Mouse (Mus musculus) heart, embryonic 16.5 days (tissue): ENCODE data around the gene Gm20388. TPM values are rescaled to one million over a fixed set of nuclear protein-coding genes. Genes with fewer than 3 reads are reported as not detected.
A peak's percentile ranks its signal among the peaks of the same experiment; 100 is the strongest.

Source experiments
- ATAC-seq: fragments of 200-750 bp; cut with Nextera tagmentation; replicated peaks from 2 replicates; pipeline ENCODE4 v1.8.0; 2017; ENCODE audit warnings: moderate number of reproducible peaks; ENCODE audit not compliant: insufficient read depth, low FRiP score; ENCODE audit errors: extremely low read depth
- H3K27ac ChIP-seq: fragments of 300-500 bp; sonication (generic); 2 replicates; pipeline ENCODE4 v1.5.1; 2014; ENCODE audit warnings: mild to moderate bottlenecking, low read length, control low read depth, moderate library complexity
- H3K27me3 ChIP-seq: fragments of 300-500 bp; sonication (generic); 2 replicates; pipeline ENCODE4 v1.6.1; 2014; ENCODE audit warnings: low read length, mixed read lengths; ENCODE audit not compliant: control insufficient read depth, insufficient read depth
- H3K36me3 ChIP-seq: fragments of 300-500 bp; sonication (generic); 2 replicates; pipeline ENCODE4 v1.6.1; 2014; ENCODE audit not compliant: control insufficient read depth, insufficient read depth
- H3K4me1 ChIP-seq: fragments of 300-500 bp; sonication (generic); 2 replicates; pipeline ENCODE4 v1.6.1; 2014; ENCODE audit warnings: low read length, mixed read lengths; ENCODE audit not compliant: control insufficient read depth, insufficient read depth
- H3K4me2 ChIP-seq: fragments of 300-500 bp; sonication (generic); 2 replicates; pipeline ENCODE4 v1.6.1; 2014; ENCODE audit warnings: low read depth, mild to moderate bottlenecking, control low read depth, low read length
- H3K4me3 ChIP-seq: fragments of 300-500 bp; sonication (generic); 2 replicates; pipeline ENCODE4 v1.5.1; 2014; ENCODE audit warnings: mild to moderate bottlenecking, control low read depth, low read length
- H3K9ac ChIP-seq: fragments of 300-500 bp; sonication (generic); 2 replicates; pipeline ENCODE4 v1.6.1; 2014; ENCODE audit warnings: low read length, control low read depth
- H3K9me3 ChIP-seq: fragments of 300-500 bp; sonication (generic); replicated peaks from 2 replicates; pipeline ENCODE4 v1.6.1; 2016; ENCODE audit warnings: low read length; ENCODE audit not compliant: control insufficient read depth
- WGBS: fragments of 180-500 bp; shearing (Covaris S2); extraction: QIAGEN DNeasy Blood & Tissue Kit; methylation state at CpG from one replicate; pipeline ENCODE4 v1.1.7; 2014; 5-methylcytosine and 5-hydroxymethylcytosine counted together
- polyA plus RNA-seq: library from polyadenylated mRNA; unstranded; fragments of >200 nt; fragmentation: Nextera tagmentation; extraction: Ambion mirVana; gene quantifications from 2 replicates; pipeline ENCODE4 v1.2.1, GENCODE M21; 2015

The Gm20388 gene
- polyA plus RNA-seq, 1 experiment from 2014 or later, result 4.5 TPM

- ATAC-seq, result no peak
- 89% methylated on average over 7 of the region's 7 CpGs for WGBS
- H3K36me3 ChIP-seq, result peaks cover 50% of the 10 kb centered on the region
Measured at GRCm38 (mm10) chr8:121598190-121598589, 1687.5 kb downstream of the Gm20388 start.

GRCm38 (mm10) chr8:121598892-121599291 is 1688.3 kb downstream of the Gm20388 start:
- WGBS, result 22% methylated on average over 7 of the region's 7 CpGs
- ATAC-seq, result peak; percentile 79
- Histone ChIP-seq H3K36me3 (peaks cover 49% of the 10 kb centered on the region), H3K27me3 (no peaks in the 10 kb centered on the region), H3K4me2 (no peak overlapping the region), H3K27ac (no peak overlapping the region), H3K9ac (no peak overlapping the region), H3K4me1 (no peaks in the 10 kb centered on the region), H3K9me3 (no peaks in the 10 kb centered on the region), H3K4me3 (no peak overlapping the region)

More at GRCm38 (mm10) chr8:121598190-121598589, 1687.5 kb downstream of the Gm20388 start:
- no peak overlapping the region for H3K4me3 ChIP-seq
- H3K9ac ChIP-seq, result no peak overlapping the region
- H3K9me3 ChIP-seq, result no peaks in the 10 kb centered on the region
- no peaks in the 10 kb centered on the region for H3K27me3 ChIP-seq
- no peaks in the 10 kb centered on the region for H3K4me1 ChIP-seq
- H3K4me2 ChIP-seq, result no peak overlapping the region
- no peak overlapping the region for H3K27ac ChIP-seq

- no peak overlapping the region for H3K4me2 ChIP-seq
- ATAC-seq, result no peak
- H3K9me3 ChIP-seq, result no peaks in the 10 kb centered on the region
- H3K27ac ChIP-seq, result no peak overlapping the region
- H3K4me3 ChIP-seq, result no peak overlapping the region
- H3K36me3 ChIP-seq, result peaks cover 53% of the 10 kb centered on the region
- 78% methylated on average over 14 of the region's 14 CpGs for WGBS
- no peak overlapping the region for H3K9ac ChIP-seq
- no peaks in the 10 kb centered on the region for H3K27me3 ChIP-seq
- no peaks in the 10 kb centered on the region for H3K4me1 ChIP-seq
Measured at GRCm38 (mm10) chr8:121599842-121600241, 1689.2 kb downstream of the Gm20388 start.

- peaks cover 56% of the 10 kb centered on the region for H3K36me3 ChIP-seq
Measured at GRCm38 (mm10) chr8:121602411-121602810, 1691.8 kb downstream of the Gm20388 start.

GRCm38 (mm10) chr8:121602860-121603259 is 1692.2 kb downstream of the Gm20388 start:
- 25% methylated on average over 3 of the region's 3 CpGs for WGBS
- H3K36me3 ChIP-seq, result peaks cover 57% of the 10 kb centered on the region
- peak; percentile 56 for ATAC-seq

More at GRCm38 (mm10) chr8:121602411-121602810, 1691.8 kb downstream of the Gm20388 start:
- H3K4me1 ChIP-seq, result no peaks in the 10 kb centered on the region
- H3K27me3 ChIP-seq, result no peaks in the 10 kb centered on the region
- no peak overlapping the region for H3K9ac ChIP-seq
- H3K9me3 ChIP-seq, result no peaks in the 10 kb centered on the region
- no peak for ATAC-seq
- H3K4me3 ChIP-seq, result no peak overlapping the region
- H3K27ac ChIP-seq, result no peak overlapping the region
- H3K4me2 ChIP-seq, result no peak overlapping the region
- 89% methylated on average over 12 of the region's 12 CpGs for WGBS

GRCm38 (mm10) chr8:121603801-121604200 is 1693.2 kb downstream of the Gm20388 start:
- no peak for ATAC-seq
- H3K4me3 ChIP-seq, result no peak overlapping the region
- H3K27me3 ChIP-seq, result no peaks in the 10 kb centered on the region
- no peaks in the 10 kb centered on the region for H3K9me3 ChIP-seq
- no peak overlapping the region for H3K27ac ChIP-seq
- H3K36me3 ChIP-seq, result peaks cover 63% of the 10 kb centered on the region
- H3K4me2 ChIP-seq, result no peak overlapping the region
- H3K9ac ChIP-seq, result no peak overlapping the region
- 93% methylated on average over 12 of the region's 12 CpGs for WGBS
- H3K4me1 ChIP-seq, result no peaks in the 10 kb centered on the region

More at GRCm38 (mm10) chr8:121602860-121603259, 1692.2 kb downstream of the Gm20388 start:
- H3K9ac ChIP-seq, result no peak overlapping the region
- H3K4me2 ChIP-seq, result no peak overlapping the region
- H3K27ac ChIP-seq, result no peak overlapping the region
- H3K9me3 ChIP-seq, result no peaks in the 10 kb centered on the region
- H3K4me3 ChIP-seq, result no peak overlapping the region
- no peaks in the 10 kb centered on the region for H3K4me1 ChIP-seq
- H3K27me3 ChIP-seq, result no peaks in the 10 kb centered on the region

- H3K27ac ChIP-seq, result no peak overlapping the region
- H3K4me3 ChIP-seq, result no peak overlapping the region
- ATAC-seq, result no peak
- H3K4me1 ChIP-seq, result no peaks in the 10 kb centered on the region
- no peaks in the 10 kb centered on the region for H3K27me3 ChIP-seq
- no peak overlapping the region for H3K9ac ChIP-seq
- WGBS, result 82% methylated on average over 5 of the region's 5 CpGs
- no peaks in the 10 kb centered on the region for H3K9me3 ChIP-seq
- H3K4me2 ChIP-seq, result no peak overlapping the region
- peaks cover 47% of the 10 kb centered on the region for H3K36me3 ChIP-seq
Measured at GRCm38 (mm10) chr8:121607661-121608060, 1697.0 kb downstream of the Gm20388 start.

GRCm38 (mm10) chr8:121609251-121609650 is 1698.6 kb downstream of the Gm20388 start:
- WGBS, result 71% methylated on average over 15 of the region's 15 CpGs
- H3K4me2 ChIP-seq, result no peak overlapping the region
- no peaks in the 10 kb centered on the region for H3K4me1 ChIP-seq
- no peaks in the 10 kb centered on the region for H3K9me3 ChIP-seq
- H3K4me3 ChIP-seq, result no peak overlapping the region
- ATAC-seq, result no peak
- H3K36me3 ChIP-seq, result peaks cover 40% of the 10 kb centered on the region
- H3K9ac ChIP-seq, result no peak overlapping the region
- H3K27me3 ChIP-seq, result no peaks in the 10 kb centered on the region
- H3K27ac ChIP-seq, result no peak overlapping the region

- H3K9me3 ChIP-seq, result no peaks in the 10 kb centered on the region
- no peaks in the 10 kb centered on the region for H3K4me1 ChIP-seq
- no peak overlapping the region for H3K9ac ChIP-seq
- no peak overlapping the region for H3K4me2 ChIP-seq
- no peak overlapping the region for H3K4me3 ChIP-seq
- peaks cover 33% of the 10 kb centered on the region for H3K36me3 ChIP-seq
- H3K27me3 ChIP-seq, result no peaks in the 10 kb centered on the region
- WGBS, result 86% methylated on average over 11 of the region's 11 CpGs
- no peak for ATAC-seq
- H3K27ac ChIP-seq, result no peak overlapping the region
Measured at GRCm38 (mm10) chr8:121609916-121610315, 1699.3 kb downstream of the Gm20388 start.
